Mouse (Mus musculus) erythroblast, embryonic 14.5 days (primary cell): Measurements from ENCODE around the gene Ntf5.

Experiments
- GATA1 ChIP-seq: IDR thresholded peaks from 2 replicates; pipeline ENCODE4 v1.6.1; 2012; ENCODE audit warnings: low read length, inconsistent platforms, mixed read lengths
- TAL1 ChIP-seq: IDR thresholded peaks from 3 replicates; pipeline ENCODE4 v1.6.1; 2012; ENCODE audit warnings: low read length, inconsistent platforms, mixed read lengths

- TF ChIP-seq GATA1, result no peak
- TF ChIP-seq TAL1, result no peak
Measured at GRCm38 (mm10) chr7:45369836-45370474, 43.5 kb upstream of the Ntf5 start.
